Mouse (Mus musculus): ENCODE data around the gene Nfya.

GRCm38 (mm10) chr17:48402751-48403150 is 7.0 kb downstream of the Nfya start:
- no peak for TF ChIP-seq POLR2A (IDR thresholded peaks at IDR 0.05; ENCODE audit: low read depth, low read length)
- no peak for TF ChIP-seq CTCF (conservative IDR thresholded peaks at IDR 0.05; ENCODE audit: insufficient read depth, insufficient read length, low read depth, low read length)

Data from kidney, adult 2 months (tissue).